Mouse (Mus musculus) brown adipose tissue, adult 24 weeks (tissue): Measurements from ENCODE around the gene 9030624G23Rik. TPM values are rescaled to one million over a fixed set of nuclear protein-coding genes. Genes with fewer than 3 reads are reported as not detected.
"Not testable (repeated sequence)": the region's sequence is repeated elsewhere in the genome, so short reads cannot be mapped to it uniquely, and the experiment has no call there.

ENCODE experiments used
- H3K27ac ChIP-seq: fragments of 200-500 bp; replicated peaks from 2 replicates; pipeline ENCODE4 v1.5.1; 2012; ENCODE audit warnings: low read depth, mild to moderate bottlenecking, low read length
- H3K4me1 ChIP-seq: fragments of 200-500 bp; 2 replicates; pipeline ENCODE4 v1.6.1; 2012; ENCODE audit warnings: low read length, mixed read lengths; ENCODE audit not compliant: control insufficient read depth, insufficient read depth, insufficient read length
- H3K4me3 ChIP-seq: fragments of 200-500 bp; 2 replicates; pipeline ENCODE4 v1.5.1; 2012; ENCODE audit warnings: low read depth, mild to moderate bottlenecking, low read length, moderate library complexity; ENCODE audit not compliant: insufficient read depth
- polyA plus RNA-seq: library from polyadenylated mRNA; stranded (reverse); fragments of >200 nt; gene quantifications from 2 replicates; pipeline ENCODE4 v1.2.4, GENCODE M21; 2012; ENCODE audit not compliant: missing spikeins, insufficient read depth, insufficient read length

9030624G23Rik gene
- polyA plus RNA-seq, result not detected in 2 replicates

- H3K27ac ChIP-seq, H3K4me1 ChIP-seq: not testable (repeated sequence)
- H3K4me3 ChIP-seq, result peak within 1 kb of the TSS; percentile 18; the same call in 1 of the 2 replicates
These were observed at the start of gene 9030624G23Rik for GRCm38 (mm10) chr12:24097108-24097520. Gene 9030624G23Rik, minus strand, starts transcription at chr12:24097246.

GRCm38 (mm10) chr12:24083096-24083495 lies 13.9 kb downstream of the 9030624G23Rik start:
- H3K27ac ChIP-seq, H3K4me3 ChIP-seq, H3K4me1 ChIP-seq: not testable (repeated sequence)
